Mouse (Mus musculus) monocyte, adult 5-6 weeks (primary cell): Measurements from ENCODE around the gene Camkmt. TPM values are rescaled to one million over a fixed set of nuclear protein-coding genes. Genes with fewer than 3 reads are reported as not detected.

Source experiments
- ATAC-seq: fragments of 153-309, 156-312 bp; replicated peaks from 2 replicates; pipeline ENCODE4 v1.8.0; 2017; ENCODE audit warnings: mild to moderate bottlenecking; ENCODE audit not compliant: low TSS enrichment, insufficient number of reproducible peaks, severe bottlenecking, poor library complexity, low FRiP score
- total RNA-seq: library from RNA; stranded (forward); fragments of 200-1000, 200-491, 200-594 nt; gene quantifications from 3 replicates; pipeline ENCODE4 v1.2.3, GENCODE M21; 2017

The Camkmt gene
- total RNA-seq, 1 experiment from 2014 or later: 1.9 TPM

- ATAC-seq: no peak
These were observed 379.4 kb downstream of the Camkmt start for GRCm38 (mm10) chr17:85469776-85470175.

DNA sequence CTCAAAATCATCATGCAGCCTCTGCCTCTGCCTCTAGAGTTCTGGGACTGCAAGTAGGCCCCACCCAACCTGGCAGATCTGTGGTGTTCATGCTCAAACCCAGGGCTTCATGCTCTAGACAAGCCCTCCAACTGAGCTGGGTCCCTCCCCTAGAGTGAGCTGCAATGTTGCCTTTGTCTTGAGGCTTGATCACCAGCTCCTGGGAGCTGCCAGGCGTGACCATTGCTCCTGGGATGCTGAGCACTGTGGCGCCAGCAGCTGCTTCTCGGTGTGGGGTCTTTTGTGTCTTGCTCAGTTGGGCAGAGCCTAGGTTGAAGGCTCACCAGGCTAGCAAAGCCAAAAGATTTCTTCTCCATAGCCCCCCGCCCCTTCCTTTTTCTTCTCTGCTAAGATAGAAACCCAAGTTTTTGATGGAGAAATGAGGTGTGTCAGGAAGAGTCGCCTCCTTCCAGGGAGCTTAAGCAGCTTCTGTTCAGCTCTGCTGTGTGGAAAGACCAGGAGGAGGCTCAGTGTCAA is 382.4 kb downstream of the Camkmt start:
- ATAC-seq: no peak

DNA sequence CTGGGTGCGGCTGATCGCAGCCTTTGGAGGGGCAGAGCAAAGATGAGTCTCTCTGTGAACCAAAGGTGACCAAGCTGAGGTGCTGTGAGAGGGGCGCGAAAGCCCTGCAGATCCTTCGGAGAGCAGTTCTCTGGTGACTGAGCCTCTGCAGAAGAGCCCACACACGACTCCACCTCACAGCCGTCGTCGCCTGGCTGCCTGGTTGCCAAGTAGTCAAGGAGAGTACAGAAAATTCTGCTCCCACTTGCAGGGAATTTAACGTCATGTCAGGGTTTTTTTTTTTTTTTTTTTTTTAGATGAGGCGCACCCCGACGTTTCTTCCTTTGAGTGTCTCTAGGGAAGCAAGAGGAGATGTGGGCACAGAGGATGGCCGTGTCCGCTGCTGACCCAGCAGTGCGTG is 382.9 kb downstream of the Camkmt start:
- ATAC-seq: no peak

DNA sequence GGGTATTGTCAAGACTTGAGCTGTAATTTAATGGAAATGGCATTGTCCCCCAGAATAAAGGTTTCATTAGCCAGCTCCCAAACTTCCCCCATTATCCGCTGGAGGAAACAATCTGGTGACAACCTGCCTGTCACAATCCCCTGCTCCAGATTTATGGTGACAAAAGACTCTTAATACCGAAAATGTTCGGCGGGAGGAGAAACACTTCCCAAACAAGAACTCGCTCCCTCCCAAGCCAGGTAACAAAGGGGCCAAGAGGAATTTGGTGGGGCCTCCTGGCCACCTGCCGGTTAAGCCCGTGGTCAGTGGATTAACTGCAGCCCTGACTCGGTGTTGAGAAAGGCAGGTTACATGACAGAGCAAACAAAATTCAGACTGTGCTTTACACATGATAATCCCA is 383.5 kb downstream of the Camkmt start:
- ATAC-seq: no peak

- ATAC-seq: no peak
These were observed 390.9 kb downstream of the Camkmt start for GRCm38 (mm10) chr17:85481241-85481640.

GRCm38 (mm10) chr17:85483086-85483485 is 392.7 kb downstream of the Camkmt start:
- no peak for ATAC-seq

- ATAC-seq: no peak
These were observed 393.7 kb downstream of the Camkmt start for GRCm38 (mm10) chr17:85484015-85484414.

GRCm38 (mm10) chr17:85484526-85484925 is 394.2 kb downstream of the Camkmt start:
- ATAC-seq: no peak

- ATAC-seq: no peak
These were observed 395.0 kb downstream of the Camkmt start for GRCm38 (mm10) chr17:85485065-85485945.

- no peak for ATAC-seq
These were observed 395.7 kb downstream of the Camkmt start for GRCm38 (mm10) chr17:85485946-85486533.

DNA sequence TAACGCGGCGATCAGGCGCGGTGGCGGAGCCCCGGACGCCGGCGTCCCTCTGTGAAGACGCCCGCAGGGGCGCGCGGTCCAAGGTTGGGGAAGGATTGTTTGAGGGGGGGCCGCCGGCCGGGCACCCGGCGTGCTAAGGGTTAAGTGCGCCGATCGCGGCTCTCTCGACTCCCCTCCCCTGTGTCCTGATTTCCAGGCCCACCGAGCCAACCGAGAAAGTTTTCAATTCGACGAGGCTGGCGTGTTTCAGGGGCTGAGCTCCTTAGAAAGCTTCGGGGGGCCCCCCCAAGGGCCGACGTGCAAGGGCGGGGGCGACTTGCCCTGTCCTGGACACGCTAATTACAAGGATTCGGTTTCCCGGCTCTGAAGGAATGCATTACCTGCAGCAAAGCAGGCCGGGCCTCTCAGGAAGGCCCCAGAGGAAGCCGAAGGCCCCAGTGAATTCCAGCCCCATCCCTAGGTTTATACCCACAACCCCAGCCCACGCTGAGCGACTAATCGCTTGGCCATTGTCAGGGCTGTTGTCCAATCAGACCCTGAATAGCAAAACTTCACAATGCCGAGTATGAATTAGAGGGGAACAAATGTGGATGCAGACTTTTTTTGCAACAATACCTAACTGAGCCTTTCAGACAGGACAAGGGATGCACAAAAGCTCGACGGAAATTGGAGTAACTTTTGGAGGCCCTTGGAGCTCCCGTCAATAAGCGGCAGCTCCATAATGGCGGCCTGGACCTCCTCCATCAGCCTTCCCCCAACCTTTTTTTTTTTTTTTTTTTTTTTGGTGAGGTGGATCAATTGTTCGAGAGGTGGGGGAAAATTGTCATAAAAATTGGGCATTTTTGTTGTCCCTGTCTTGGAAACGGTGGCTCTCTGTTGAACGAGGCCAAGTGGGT is 396.5 kb downstream of the Camkmt start:
- ATAC-seq: no peak

DNA sequence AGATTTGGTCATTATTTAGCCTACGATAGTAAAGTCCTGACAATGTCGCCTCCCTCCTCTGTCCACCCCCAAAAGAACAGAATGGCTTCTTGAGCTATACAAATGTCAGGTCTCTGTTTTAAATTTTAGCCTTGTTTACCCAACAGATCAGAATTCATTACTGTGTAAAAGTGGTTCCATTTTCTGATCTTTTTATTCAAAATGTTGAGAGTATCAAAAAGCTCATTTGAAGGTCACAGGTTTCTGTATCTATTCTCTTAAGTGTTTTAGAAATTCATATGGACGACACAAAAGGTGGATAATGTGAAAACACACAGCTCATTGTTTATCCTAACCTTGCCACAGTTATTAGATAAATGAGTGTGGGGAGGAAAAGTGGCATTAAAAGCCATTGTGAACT is 397.2 kb downstream of the Camkmt start:
- no peak for ATAC-seq

- peak; percentile 93 for ATAC-seq
These were observed 398.5 kb downstream of the Camkmt start for GRCm38 (mm10) chr17:85488601-85489487.

DNA sequence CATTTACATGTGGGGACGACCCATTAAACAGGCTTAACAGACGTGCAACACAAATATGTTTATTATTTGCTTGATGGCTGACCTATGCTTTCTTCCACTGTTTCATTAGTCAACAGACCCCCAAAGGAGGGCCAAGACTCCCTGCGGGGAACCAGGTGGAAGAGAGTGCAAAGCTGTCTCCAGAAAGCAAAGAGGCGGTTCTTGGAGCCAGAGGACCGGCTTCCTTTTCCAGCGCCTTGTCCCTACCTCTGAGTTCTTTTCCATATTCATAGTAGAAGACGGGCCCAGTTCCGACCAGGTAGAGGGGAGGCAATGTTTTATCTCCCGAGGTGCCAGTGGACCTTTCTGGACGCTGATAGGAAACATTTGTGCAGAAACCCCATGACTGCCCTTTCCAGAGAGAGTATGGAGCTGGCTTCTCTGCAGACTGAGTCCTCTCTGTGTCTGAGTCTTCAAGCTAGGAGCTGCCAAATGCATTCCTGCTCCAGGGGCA is 399.2 kb downstream of the Camkmt start:
- ATAC-seq: no peak

DNA sequence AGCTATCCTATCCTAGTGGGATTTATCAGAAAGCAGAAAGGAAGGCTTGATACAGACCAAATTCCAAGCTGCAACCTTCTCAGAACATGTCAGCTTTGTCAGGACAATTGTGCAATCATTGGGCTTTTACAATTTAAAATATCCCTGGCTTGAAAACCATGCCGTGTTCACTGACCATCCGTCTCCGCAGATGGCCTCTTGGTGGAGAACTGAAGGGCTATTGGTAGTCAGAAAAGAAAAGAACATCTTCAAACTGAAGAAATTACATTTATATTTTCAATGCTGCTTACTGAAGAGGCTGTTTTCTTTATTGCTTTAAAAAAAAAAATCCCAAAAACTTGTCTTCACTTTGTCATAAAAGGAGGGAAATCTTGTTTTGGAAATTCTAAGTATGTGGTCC is 401.1 kb downstream of the Camkmt start:
- ATAC-seq: no peak

- ATAC-seq: no peak
These were observed 403.2 kb downstream of the Camkmt start for GRCm38 (mm10) chr17:85493521-85493920.

DNA sequence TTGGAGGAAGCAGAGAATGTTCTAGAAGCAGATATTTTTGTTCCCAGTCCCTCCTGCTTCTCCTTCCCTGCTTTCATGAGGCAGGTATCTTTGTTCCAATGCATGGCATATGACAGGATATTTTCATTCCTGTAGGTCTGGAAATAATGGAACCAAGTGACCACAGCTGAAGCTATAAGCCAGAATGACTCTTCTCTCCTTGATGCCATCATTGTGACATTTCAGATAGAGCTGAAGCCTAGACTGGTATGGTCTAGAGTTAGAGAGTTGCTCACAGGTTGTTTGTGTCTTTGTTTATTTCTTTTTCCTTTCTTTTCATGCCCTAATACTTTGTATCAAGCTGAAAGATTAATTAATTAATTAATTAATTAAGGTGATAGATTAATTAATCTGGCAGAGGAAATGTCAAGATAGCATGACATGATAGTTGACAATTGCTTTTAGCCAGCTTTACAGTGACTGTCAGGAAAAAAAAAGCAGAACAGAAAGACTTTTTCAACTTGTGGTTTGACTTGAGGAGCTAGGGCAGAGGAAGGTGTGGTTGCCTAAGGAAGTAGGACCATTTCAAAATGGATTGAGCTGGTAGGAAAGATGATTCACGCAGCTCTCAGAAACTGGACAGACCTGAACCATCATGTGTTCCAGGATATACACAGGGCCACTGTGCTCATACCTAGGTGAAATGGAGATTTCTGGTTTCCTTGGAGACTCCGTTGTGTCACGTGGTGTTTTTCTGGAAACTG is 404.8 kb downstream of the Camkmt start:
- ATAC-seq: peak; percentile 85
